Mouse (Mus musculus) C2C12 (cell line): ENCODE data around the gene Grm7. TPM values are rescaled to one million over a fixed set of nuclear protein-coding genes. Genes with fewer than 3 reads are reported as not detected.

Experiments
- H3K27me3 ChIP-seq: one replicate; pipeline ENCODE4 v1.6.1; 2011; ENCODE audit not compliant: control insufficient read depth, insufficient read depth, insufficient read length
- H3K36me3 ChIP-seq: one replicate; pipeline ENCODE4 v1.6.1; 2011; ENCODE audit not compliant: control insufficient read depth, insufficient read depth
- H3K4me3 ChIP-seq: one replicate; pipeline ENCODE4 v1.5.1; 2011; ENCODE audit warnings: mild to moderate bottlenecking, control low read depth; ENCODE audit not compliant: poor library complexity, insufficient read depth, severe bottlenecking
- H3K79me2 ChIP-seq: one replicate; pipeline ENCODE4 v1.6.1; 2011; ENCODE audit not compliant: control insufficient read depth, insufficient read depth
- H3K79me3 ChIP-seq: one replicate; pipeline ENCODE4 v1.6.1; 2011; ENCODE audit warnings: low read depth, control low read depth
- H3ac ChIP-seq: one replicate; pipeline ENCODE3; 2011; ENCODE audit warnings: low read depth; ENCODE audit not compliant: control insufficient read depth, insufficient read length
- CEBPB ChIP-seq: IDR thresholded peaks from one replicate; pipeline ENCODE4 v1.6.1; 2011; ENCODE audit warnings: low read depth, mild to moderate bottlenecking, control low read depth, moderate library complexity
- CTCF ChIP-seq: IDR thresholded peaks from one replicate; pipeline ENCODE4 v1.5.1; 2011; ENCODE audit not compliant: control insufficient read depth, insufficient read depth, insufficient read length
- FOSL1 ChIP-seq: IDR thresholded peaks from one replicate; pipeline ENCODE4 v1.8.0; 2011; ENCODE audit warnings: mild to moderate bottlenecking, low read length; ENCODE audit not compliant: poor library complexity, insufficient read depth, severe bottlenecking
- MAX ChIP-seq: IDR thresholded peaks from one replicate; pipeline ENCODE4 v1.6.1; 2011; ENCODE audit warnings: mild to moderate bottlenecking, control low read depth
- MYOD1 ChIP-seq: IDR thresholded peaks from one replicate; pipeline ENCODE4 v1.6.1; 2011; ENCODE audit warnings: low read depth; ENCODE audit not compliant: control insufficient read depth, insufficient read length
- MYOG ChIP-seq: IDR thresholded peaks from one replicate; pipeline ENCODE4 v1.6.1; 2011; ENCODE audit not compliant: control insufficient read depth, insufficient read length; ENCODE audit errors: extremely low read depth
- USF1 ChIP-seq: IDR thresholded peaks from one replicate; pipeline ENCODE4 v1.6.1; 2011; ENCODE audit warnings: low read depth, mild to moderate bottlenecking, control low read depth, moderate library complexity
- polyA plus RNA-seq: library from polyadenylated mRNA; unstranded; fragments of >200 nt; fragmentation: generic; extraction: Trizol; gene quantifications from one replicate; pipeline ENCODE4 v1.2.1, GENCODE M21; 2012; ENCODE audit warnings: missing spikeins

Gene Grm7
- polyA plus RNA-seq, 1 experiment: 0.78 TPM

GRCm38 (mm10) chr6:111408750-111409149 lies 763.4 kb downstream of the Grm7 start:
- no peaks in the 10 kb centered on the region for H3K79me2 ChIP-seq
- H3K4me3 ChIP-seq: no peak overlapping the region
- no peaks in the 10 kb centered on the region for H3K79me3 ChIP-seq
- no peak overlapping the region for H3ac ChIP-seq
- no peaks in the 10 kb centered on the region for H3K27me3 ChIP-seq
- no peak for TF ChIP-seq CTCF
- TF ChIP-seq MYOG: no peak
- TF ChIP-seq MAX: no peak
- TF ChIP-seq FOSL1: no peak
- no peak for TF ChIP-seq USF1
- no peak for TF ChIP-seq MYOD1
- no peak for TF ChIP-seq CEBPB
- H3K36me3 ChIP-seq: no peaks in the 10 kb centered on the region

GRCm38 (mm10) chr6:111424737-111425136 lies 779.4 kb downstream of the Grm7 start:
- Histone ChIP-seq H3K36me3 (no peaks in the 10 kb centered on the region), H3K4me3 (no peak overlapping the region), H3K79me3 (no peaks in the 10 kb centered on the region), H3K79me2 (no peaks in the 10 kb centered on the region), H3ac (no peak overlapping the region), H3K27me3 (no peaks in the 10 kb centered on the region)
- TF ChIP-seq FOSL1 (no peak), MYOG (no peak), MAX (no peak), CEBPB (no peak), MYOD1 (no peak), USF1 (no peak)

- no peaks in the 10 kb centered on the region for H3K79me2 ChIP-seq
- TF ChIP-seq CTCF: no peak
- no peak for TF ChIP-seq MYOD1
- TF ChIP-seq CEBPB: no peak
- no peak for TF ChIP-seq FOSL1
- TF ChIP-seq USF1: no peak
- TF ChIP-seq MAX: no peak
- no peak for TF ChIP-seq MYOG
- no peaks in the 10 kb centered on the region for H3K36me3 ChIP-seq
- no peak overlapping the region for H3K4me3 ChIP-seq
- H3K79me3 ChIP-seq: no peaks in the 10 kb centered on the region
- H3K27me3 ChIP-seq: no peaks in the 10 kb centered on the region
- no peak overlapping the region for H3ac ChIP-seq
These were observed 800.8 kb downstream of the Grm7 start for GRCm38 (mm10) chr6:111446228-111446627.

GRCm38 (mm10) chr6:111447851-111448250 lies 802.5 kb downstream of the Grm7 start:
- H3K36me3 ChIP-seq: no peaks in the 10 kb centered on the region
- H3K79me3 ChIP-seq: no peaks in the 10 kb centered on the region
- no peak for TF ChIP-seq MYOG
- TF ChIP-seq CEBPB: no peak
- no peak for TF ChIP-seq MAX
- no peak for TF ChIP-seq MYOD1
- no peak for TF ChIP-seq FOSL1
- TF ChIP-seq CTCF: no peak
- no peak for TF ChIP-seq USF1
- H3ac ChIP-seq: no peak overlapping the region
- no peaks in the 10 kb centered on the region for H3K27me3 ChIP-seq
- no peaks in the 10 kb centered on the region for H3K79me2 ChIP-seq
- no peak overlapping the region for H3K4me3 ChIP-seq

- no peak for TF ChIP-seq CEBPB
- no peak for TF ChIP-seq MYOD1
- TF ChIP-seq USF1: no peak
- TF ChIP-seq MAX: no peak
- TF ChIP-seq MYOG: no peak
- TF ChIP-seq FOSL1: no peak
- TF ChIP-seq CTCF: no peak
These were observed 803.8 kb downstream of the Grm7 start for GRCm38 (mm10) chr6:111449054-111449783.

GRCm38 (mm10) chr6:111481866-111482265 lies 836.5 kb downstream of the Grm7 start:
- Histone ChIP-seq H3K4me3 (no peak overlapping the region), H3K79me2 (no peaks in the 10 kb centered on the region), H3ac (no peak overlapping the region), H3K27me3 (no peaks in the 10 kb centered on the region), H3K36me3 (no peaks in the 10 kb centered on the region), H3K79me3 (no peaks in the 10 kb centered on the region)
- TF ChIP-seq MYOD1 (no peak), CEBPB (no peak), MAX (no peak), CTCF (no peak), MYOG (no peak), FOSL1 (no peak), USF1 (no peak)

More at GRCm38 (mm10) chr6:111449054-111449783, 803.8 kb downstream of the Grm7 start:
- no peaks in the 10 kb centered on the region for H3K79me2 ChIP-seq
- no peaks in the 10 kb centered on the region for H3K79me3 ChIP-seq
- no peaks in the 10 kb centered on the region for H3K36me3 ChIP-seq
- H3ac ChIP-seq: no peak overlapping the region
- H3K27me3 ChIP-seq: no peaks in the 10 kb centered on the region
- H3K4me3 ChIP-seq: no peak overlapping the region
